Mouse (Mus musculus): ENCODE data around the gene Slc25a3. TPM values are rescaled to one million over a fixed set of nuclear protein-coding genes. Genes with fewer than 3 reads are reported as not detected.
A peak's percentile ranks its signal among the peaks of the same experiment; 100 is the strongest.

The Slc25a3 gene
- polyA plus RNA-seq (2012; rRNA removed) (121 and 190 TPM in 2 replicates), polyA plus RNA-seq (2014; fragmentation: Nextera tagmentation; extraction: Ambion mirVana) (207 and 223 TPM in 2 replicates)

GRCm38 (mm10) chr10:91123828-91124822 is at the start of gene Slc25a3:
Gene Slc25a3, minus strand, starts transcription at chr10:91124059.
- peak within 1 kb of the TSS; percentile 59 for H3K27ac ChIP-seq
- TF ChIP-seq EP300 (IDR thresholded peaks at IDR 0.05; ENCODE audit: low read depth) (no peak), CTCF (IDR thresholded peaks at IDR 0.05; ENCODE audit: low read depth) (no peak)
- H3K9me3 ChIP-seq (ENCODE audit: control insufficient read depth, low read length), result no peaks in the 10 kb centered on the region
- 9% methylated on average over 59 of the region's 59 CpGs for WGBS (ENCODE audit: insufficient replicate concordance)
- H3K4me3 ChIP-seq (ENCODE audit: insufficient read depth in 1 of 2, low read depth in 2 of 2, low read length in 2 of 2), result peak within 1 kb of the TSS; percentile 80 to 92
- H3K4me1 ChIP-seq (replicated peaks; ENCODE audit: control insufficient read depth in 2 of 2, insufficient read depth in 2 of 2, low read length in 1 of 2), result peaks cover 8 to 17% of the 10 kb centered on the region in 2 experiments
- ATAC-seq (ENCODE audit: insufficient read depth), result peak; percentile 96
- H3K4me2 ChIP-seq (ENCODE audit: low read depth), result peak within 1 kb of the TSS; percentile 81
- no peaks in the 10 kb centered on the region for H3K27me3 ChIP-seq (ENCODE audit: control insufficient read depth, insufficient read depth, low read length)
- DNase-seq (ENCODE audit: low read depth in 3 of 3, low spot score in 3 of 3), result peak; percentile 96 to 98 (median 96)
- peak within 1 kb of the TSS; percentile 84 for H3K9ac ChIP-seq (replicated peaks)
- peaks cover 25% of the 10 kb centered on the region for H3K36me3 ChIP-seq (replicated peaks; ENCODE audit: control insufficient read depth, insufficient read depth, low read depth)

DNA sequence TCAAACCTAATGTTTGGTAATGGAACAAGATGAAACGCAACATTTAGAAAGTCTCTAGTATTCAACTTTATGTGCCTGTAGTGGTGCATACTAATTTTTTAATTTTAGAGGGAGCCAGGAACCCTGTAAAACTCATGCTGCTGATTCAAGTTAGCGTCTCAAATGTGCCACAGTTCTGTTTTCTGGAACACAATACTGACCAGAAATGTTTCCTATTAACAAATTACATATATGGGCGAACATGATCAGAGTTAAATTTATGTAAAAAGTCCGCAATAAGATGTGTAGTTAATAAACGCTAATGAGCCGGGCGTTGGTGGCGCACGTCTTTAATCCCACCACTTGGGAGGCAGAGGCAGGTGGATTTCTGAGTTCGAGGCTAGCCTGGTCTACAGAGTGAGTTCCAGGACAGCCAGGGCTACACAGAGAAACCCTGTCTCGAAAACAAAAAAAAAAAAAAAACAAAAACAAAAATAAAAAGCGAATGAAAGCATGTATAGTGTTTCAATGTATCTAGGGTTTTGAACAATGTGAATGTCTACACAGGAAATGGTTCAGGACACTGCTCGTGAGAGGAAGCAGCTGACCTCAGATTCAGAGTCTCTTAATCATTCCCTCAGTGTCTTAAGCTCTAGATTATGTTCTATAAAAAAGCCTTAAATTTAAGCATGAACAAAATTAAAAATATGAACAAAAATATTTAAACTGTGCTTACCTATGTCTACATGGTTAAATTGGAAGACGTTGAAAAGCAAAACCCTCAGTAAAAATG is 48.7 kb upstream of the Slc25a3 start:
- Histone ChIP-seq H3K9ac (replicated peaks) (peak overlapping the region; percentile 98), H3K4me1 (replicated peaks; ENCODE audit: control insufficient read depth in 2 of 2, insufficient read depth in 2 of 2, low read length in 1 of 2) (peaks cover 18 to 23% of the 10 kb centered on the region in 2 experiments), H3K4me3 (ENCODE audit: insufficient read depth in 1 of 2, low read depth in 2 of 2, low read length in 2 of 2) (peak overlapping the region; percentile 73 to 80; a peak in 3 of 4 replicates), H3K36me3 (replicated peaks; ENCODE audit: control insufficient read depth, insufficient read depth, low read depth) (peaks cover 15% of the 10 kb centered on the region), H3K27ac (peak overlapping the region; percentile 99), H3K4me2 (ENCODE audit: low read depth) (peak overlapping the region; percentile 100), H3K27me3 (ENCODE audit: control insufficient read depth, insufficient read depth, low read length) (no peaks in the 10 kb centered on the region), H3K9me3 (ENCODE audit: control insufficient read depth, low read length) (no peaks in the 10 kb centered on the region)
- DNase-seq (ENCODE audit: low read depth in 3 of 3, low spot score in 3 of 3) (no peak), ATAC-seq (ENCODE audit: insufficient read depth) (no peak)
- 66% methylated on average over 14 of the region's 14 CpGs for WGBS (ENCODE audit: insufficient replicate concordance)
- TF ChIP-seq CTCF (IDR thresholded peaks at IDR 0.05; ENCODE audit: low read depth) (no peak), EP300 (IDR thresholded peaks at IDR 0.05; ENCODE audit: low read depth) (no peak)

DNA sequence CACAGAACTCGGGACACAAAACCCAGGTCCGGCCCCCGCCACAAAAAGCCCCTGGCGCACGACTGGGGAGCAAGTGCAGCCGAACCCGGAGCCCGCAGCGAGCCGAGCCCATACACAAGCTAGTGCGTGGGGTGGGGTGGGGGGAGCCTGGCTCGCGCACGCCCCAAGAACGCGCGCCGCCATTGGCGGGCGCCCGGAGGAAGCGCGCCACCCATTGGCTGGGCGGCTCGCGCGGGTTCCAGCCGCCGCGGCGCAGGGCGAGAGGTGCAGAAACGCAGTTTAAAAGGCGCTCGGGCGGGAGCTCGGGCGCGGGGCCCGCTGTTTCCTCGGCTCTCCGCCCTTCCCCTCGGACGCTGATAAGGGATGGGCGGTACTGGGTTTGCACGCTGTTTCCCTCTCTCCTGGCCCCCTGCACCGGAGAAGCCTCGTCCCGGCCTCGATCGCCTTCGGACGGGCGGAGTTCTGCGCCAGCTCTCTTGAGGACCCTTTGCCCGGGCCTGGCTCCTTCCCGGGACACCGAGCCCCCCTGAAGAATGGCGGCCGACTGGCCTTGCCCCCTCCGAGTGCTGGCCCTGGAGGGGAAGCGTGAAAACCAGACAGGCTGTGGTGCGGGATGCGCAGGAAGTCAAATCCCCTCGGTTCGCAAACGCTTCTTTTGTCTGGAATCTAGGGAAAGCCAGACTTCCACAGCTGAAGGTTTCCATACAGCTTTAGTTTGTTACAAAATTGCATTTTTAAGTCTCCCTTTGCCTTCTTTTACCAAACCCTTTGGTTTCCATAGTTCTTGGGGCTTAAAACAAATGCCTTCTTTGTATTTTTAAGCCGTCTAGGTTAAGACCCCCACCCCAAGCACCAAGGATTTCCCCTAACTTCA is 47.8 kb upstream of the Slc25a3 start:
- H3K9ac ChIP-seq (replicated peaks), result peak overlapping the region; percentile 100
- H3K27me3 ChIP-seq (ENCODE audit: control insufficient read depth, insufficient read depth, low read length), result no peaks in the 10 kb centered on the region
- TF ChIP-seq EP300 (IDR thresholded peaks at IDR 0.05; ENCODE audit: low read depth), result no peak; the same call in 1 of the 2 replicates
- no peak for TF ChIP-seq CTCF (IDR thresholded peaks at IDR 0.05; ENCODE audit: low read depth)
- H3K9me3 ChIP-seq (ENCODE audit: control insufficient read depth, low read length), result no peaks in the 10 kb centered on the region
- peaks cover 17% of the 10 kb centered on the region for H3K36me3 ChIP-seq (replicated peaks; ENCODE audit: control insufficient read depth, insufficient read depth, low read depth)
- peak; percentile 93 to 94 (median 94) for DNase-seq (ENCODE audit: low read depth in 3 of 3, low spot score in 3 of 3)
- peak; percentile 96 for ATAC-seq (ENCODE audit: insufficient read depth)
- peak overlapping the region; percentile 99 for H3K27ac ChIP-seq
- H3K4me3 ChIP-seq (ENCODE audit: insufficient read depth in 1 of 2, low read depth in 2 of 2, low read length in 2 of 2), result peak overlapping the region; percentile 73 to 87
- under 1% methylated on average over 68 of the region's 68 CpGs for WGBS (ENCODE audit: insufficient replicate concordance)
- H3K4me1 ChIP-seq (replicated peaks; ENCODE audit: control insufficient read depth in 2 of 2, insufficient read depth in 2 of 2, low read length in 1 of 2), result peaks cover 21 to 23% of the 10 kb centered on the region in 2 experiments
- H3K4me2 ChIP-seq (ENCODE audit: low read depth), result peak overlapping the region; percentile 100

DNA sequence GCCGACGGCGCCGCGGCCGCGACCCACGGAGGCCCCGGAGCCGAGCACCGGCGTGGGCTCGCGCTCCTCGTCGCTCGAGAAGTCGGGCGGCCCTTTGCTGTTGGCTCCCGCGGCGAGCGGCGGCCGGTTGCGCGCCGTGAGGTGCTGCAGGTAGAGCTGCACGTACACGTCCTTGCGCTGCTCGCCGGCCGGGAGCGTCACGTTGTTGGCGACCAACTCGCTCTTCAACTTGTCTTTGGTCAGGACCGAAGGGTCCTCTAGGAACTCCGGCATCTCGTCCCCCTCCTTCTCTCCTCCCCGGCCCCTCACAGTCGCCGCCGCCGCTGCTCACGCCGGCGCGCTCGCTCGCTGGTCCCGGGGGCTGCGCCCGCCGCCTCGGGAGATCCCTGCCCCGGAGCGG is 47.2 kb upstream of the Slc25a3 start:
- ATAC-seq (ENCODE audit: insufficient read depth) (peak; percentile 29), DNase-seq (ENCODE audit: low read depth in 3 of 3, low spot score in 3 of 3) (no peak)
- under 1% methylated on average over 53 of the region's 59 CpGs for WGBS (ENCODE audit: insufficient replicate concordance)
- peaks cover 23 to 26% of the 10 kb centered on the region in 2 experiments for H3K4me1 ChIP-seq (replicated peaks; ENCODE audit: control insufficient read depth in 2 of 2, insufficient read depth in 2 of 2, low read length in 1 of 2)
- H3K36me3 ChIP-seq (replicated peaks; ENCODE audit: control insufficient read depth, insufficient read depth, low read depth), result peaks cover 24% of the 10 kb centered on the region
- H3K27ac ChIP-seq, result peak overlapping the region; percentile 93
- peak overlapping the region; percentile 100 for H3K4me2 ChIP-seq (ENCODE audit: low read depth)
- peak overlapping the region; percentile 73 to 87 for H3K4me3 ChIP-seq (ENCODE audit: insufficient read depth in 1 of 2, low read depth in 2 of 2, low read length in 2 of 2)
- H3K9me3 ChIP-seq (ENCODE audit: control insufficient read depth, low read length), result no peaks in the 10 kb centered on the region
- peak overlapping the region; percentile 100 for H3K9ac ChIP-seq (replicated peaks)
- H3K27me3 ChIP-seq (ENCODE audit: control insufficient read depth, insufficient read depth, low read length), result no peaks in the 10 kb centered on the region
- TF ChIP-seq CTCF (IDR thresholded peaks at IDR 0.05; ENCODE audit: low read depth) (no peak), EP300 (IDR thresholded peaks at IDR 0.05; ENCODE audit: low read depth) (no peak)

Data from liver, embryonic 14.5 days (tissue).